Mouse (Mus musculus): ENCODE data around the gene Rgl1.
"Not testable (repeated sequence)": the region's sequence is repeated elsewhere in the genome, so short reads cannot be mapped to it uniquely, and the experiment has no call there.

The Rgl1 gene

GRCm38 (mm10) chr1:152650856-152651494 lies 115.2 kb downstream of the Rgl1 start:
- no peak for DNase-seq

- no peak for DNase-seq
Measured at GRCm38 (mm10) chr1:152648052-152648451, 118.1 kb downstream of the Rgl1 start.

DNA sequence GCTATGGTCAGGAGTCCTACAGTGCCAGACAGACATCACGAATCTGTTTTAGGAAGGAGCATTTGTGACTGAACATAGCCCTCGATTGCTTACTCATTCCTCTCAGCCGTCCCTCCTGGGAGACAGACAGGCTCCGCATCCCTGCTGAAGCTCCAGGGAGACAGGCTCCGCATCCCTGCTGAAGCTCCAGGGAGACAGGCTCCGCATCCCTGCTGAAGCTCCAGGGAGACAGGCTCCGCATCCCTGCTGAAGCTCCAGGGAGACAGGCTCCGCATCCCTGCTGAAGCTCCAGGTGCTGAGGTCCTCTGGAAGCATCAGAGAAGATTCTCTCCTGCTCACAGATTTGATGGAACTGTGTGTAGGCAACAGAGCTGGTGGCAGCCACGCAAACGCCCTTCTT lies 123.9 kb downstream of the Rgl1 start:
- not testable (repeated sequence) for DNase-seq

- DNase-seq = peak; percentile 59 to 76
Measured at GRCm38 (mm10) chr1:152640195-152640981, 125.8 kb downstream of the Rgl1 start.

GRCm38 (mm10) chr1:152639344-152639743 lies 126.8 kb downstream of the Rgl1 start:
- DNase-seq = no peak

- DNase-seq = no peak
Measured at GRCm38 (mm10) chr1:152634638-152635037, 131.5 kb downstream of the Rgl1 start.

DNA sequence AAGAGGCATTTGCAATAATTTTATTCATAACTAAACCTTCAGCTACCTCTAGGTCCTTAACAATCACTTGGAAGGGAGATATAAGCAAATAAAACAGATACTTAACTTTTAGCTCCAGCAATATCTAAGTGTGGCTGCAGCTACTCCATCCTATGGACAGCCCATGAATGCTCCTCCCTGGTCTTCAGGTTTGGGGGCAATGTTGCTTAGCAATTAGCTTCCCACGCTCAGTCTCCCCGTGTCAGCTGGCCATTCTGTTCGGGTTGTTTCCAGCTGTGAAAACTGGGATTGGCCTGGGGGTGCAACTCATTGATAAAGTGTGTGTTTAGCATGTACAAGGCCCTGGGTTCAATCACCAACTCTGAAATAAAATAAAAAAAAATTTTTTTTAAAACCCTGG lies 136.4 kb downstream of the Rgl1 start:
- no peak for DNase-seq

- DNase-seq = no peak
Measured at GRCm38 (mm10) chr1:152625651-152626050, 140.5 kb downstream of the Rgl1 start.

DNA sequence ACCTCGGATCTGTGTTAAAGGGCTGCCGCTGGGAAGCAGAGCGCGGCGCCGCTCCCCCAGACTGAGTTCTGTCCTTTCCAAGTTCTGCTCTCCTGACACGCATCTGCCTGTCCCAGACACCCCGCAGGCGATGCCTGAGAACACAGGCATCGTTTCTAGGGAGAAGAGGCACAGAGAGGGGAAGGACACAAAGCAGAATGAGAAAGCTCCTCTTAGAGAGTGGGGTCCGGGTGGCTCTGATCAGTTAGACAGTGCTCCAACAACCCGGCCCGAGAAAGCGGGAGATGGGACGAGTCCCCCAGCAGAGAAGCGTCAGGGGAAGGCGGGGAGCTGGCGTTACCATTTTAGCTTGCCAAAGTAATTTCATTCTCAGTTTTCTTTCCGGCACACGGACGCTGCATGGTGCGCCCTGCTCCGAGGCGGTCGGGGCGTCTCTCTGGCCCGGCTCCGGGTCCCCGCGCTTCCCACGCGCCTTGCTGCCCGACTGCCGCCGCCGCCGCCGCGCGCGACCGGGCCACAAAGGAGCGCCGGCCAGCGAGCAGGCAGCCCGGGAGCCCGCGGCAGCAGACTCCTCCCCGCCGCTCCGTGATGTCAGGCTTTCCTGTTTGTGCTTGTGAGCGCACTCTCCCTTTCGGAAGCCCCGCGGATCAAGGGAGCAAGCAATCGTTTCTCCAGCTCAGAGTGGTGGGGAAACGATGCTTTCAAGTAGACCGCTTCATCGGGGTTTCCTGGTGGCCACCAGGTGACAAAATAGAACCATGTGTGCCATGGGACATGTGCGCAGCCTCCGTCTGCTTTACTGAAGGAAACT lies 141.3 kb downstream of the Rgl1 start:
- DNase-seq = peak; percentile 84 to 88

DNA sequence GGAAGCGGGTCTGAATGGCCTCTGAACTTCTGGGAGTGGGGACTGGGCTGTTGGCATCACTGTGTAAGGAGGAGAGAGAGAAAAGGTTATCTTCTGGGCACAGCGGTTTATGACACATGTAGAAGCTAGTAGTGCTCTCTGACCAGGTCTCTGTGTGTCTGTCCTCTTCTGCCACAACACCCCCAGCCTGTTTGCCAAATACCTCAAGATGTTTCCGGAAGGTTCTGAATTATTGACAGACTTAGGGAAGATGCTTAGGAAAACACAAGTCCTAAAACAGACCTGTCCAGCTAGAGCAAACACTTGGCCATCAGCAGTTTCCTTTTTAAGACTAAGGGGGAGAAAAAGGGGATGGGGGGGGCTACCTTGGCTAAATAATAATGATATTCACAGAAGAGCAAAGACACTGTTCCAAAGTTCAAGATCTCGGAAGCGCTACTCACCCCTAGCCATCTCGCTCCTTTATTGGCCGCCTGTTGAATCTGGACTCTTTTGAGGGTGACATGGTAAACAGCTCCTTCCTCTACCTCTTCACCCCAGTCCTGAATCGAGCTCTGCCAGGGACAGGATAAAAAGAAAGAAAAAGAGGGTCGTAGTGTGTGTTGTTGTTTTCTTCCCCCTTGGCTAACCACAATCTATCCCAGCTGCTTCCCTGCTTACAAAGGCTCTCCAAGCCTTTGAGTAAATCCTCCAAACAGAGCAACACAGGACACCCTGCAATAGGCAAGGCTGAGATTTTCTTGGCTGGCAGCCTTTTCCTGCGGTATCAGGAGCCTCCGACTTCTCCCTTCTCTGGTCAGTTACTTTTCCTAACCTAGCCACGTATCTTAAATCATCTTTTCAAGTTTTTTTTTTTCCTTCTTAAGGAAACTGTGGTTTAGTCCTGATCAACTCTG lies 142.5 kb downstream of the Rgl1 start:
- DNase-seq = peak; percentile 43 to 45

GRCm38 (mm10) chr1:152622765-152623211 lies 143.4 kb downstream of the Rgl1 start:
- peak; percentile 34 to 41 for DNase-seq

DNA sequence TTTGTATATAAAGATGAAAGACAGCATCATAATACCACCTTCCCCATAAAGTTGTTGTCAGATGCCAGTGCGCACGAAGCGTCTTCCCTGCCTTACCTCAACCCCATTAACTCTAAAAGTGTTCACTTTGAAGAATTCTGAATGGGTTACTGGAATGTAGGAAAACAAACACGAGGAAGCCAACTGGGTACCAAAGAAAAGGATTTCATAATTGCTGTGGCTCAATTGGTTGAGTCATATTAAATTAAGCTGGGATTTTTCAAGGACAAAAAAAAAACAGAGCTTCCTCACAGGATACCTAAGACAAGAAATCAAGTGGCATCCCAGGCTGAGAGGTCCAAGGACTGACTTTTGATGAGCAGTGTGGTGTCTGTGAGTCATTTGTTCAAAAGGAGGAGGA lies 144.5 kb downstream of the Rgl1 start:
- no peak for DNase-seq

DNA sequence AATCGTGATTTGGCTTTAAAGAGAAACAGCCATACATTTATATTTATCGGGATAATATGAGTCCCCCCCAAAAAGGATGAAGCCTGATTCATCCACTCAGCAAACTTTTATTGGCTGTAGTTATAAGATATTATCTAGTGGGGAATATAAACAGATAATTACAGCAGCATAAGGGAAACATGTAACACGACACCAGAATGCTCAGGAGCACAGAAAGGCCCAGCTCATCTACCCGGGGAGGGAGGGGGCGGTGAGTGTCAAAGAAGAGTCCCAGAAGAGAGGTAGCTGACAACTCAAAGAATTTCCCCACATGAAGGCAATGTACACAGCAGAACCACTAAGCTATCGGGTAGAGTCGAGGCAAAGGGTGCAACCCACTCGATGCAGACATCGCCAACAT lies 146.8 kb downstream of the Rgl1 start:
- DNase-seq = no peak

- DNase-seq = no peak
Measured at GRCm38 (mm10) chr1:152618896-152619295, 147.3 kb downstream of the Rgl1 start.

DNA sequence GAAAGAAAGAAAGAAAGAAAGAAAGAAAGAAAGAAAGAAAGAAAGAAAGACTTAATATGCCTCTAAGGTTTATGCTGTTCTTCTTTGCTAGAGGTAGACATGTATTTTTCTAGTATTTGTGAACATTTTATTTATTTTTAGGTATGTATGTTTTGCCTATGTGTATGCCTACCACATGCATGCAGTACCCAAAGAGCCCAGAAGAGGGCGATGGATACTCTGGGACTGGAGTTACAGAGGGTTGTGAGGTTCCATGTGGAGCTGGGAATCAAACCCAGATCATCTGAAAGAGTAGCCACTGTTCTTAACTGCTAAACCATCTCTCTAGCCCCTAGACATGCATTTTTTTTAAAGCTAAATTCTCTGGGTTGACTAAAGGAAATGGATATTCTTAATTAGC lies 147.8 kb downstream of the Rgl1 start:
- no peak for DNase-seq

DNA sequence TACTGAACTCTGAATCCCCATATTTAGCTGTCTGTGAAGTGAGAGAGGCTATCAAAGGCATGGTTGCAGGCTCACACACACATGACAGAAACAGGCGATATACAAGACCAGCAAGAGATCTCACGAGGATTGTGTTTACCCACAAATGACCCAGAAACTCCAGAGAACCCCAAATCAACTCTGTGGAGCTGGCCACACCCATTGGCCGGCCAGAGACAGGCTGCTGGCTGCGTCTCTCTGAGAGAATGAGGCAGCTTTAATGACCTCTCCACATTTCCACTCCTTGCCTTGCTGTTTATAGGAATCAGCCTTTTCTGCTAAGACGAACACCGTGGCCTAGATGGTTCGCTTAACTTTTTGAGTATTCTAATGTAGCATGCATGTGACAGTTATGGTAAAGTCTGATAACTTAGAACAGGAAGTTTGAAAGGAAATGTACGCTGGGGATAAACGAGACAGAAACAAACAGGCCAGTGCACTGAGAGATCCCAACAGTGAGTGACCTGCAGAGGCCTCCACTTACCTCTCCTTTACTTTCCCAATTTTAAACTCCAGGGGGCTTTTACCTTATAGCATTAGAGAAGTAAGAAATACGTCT lies 148.3 kb downstream of the Rgl1 start:
- DNase-seq = no peak

DNA sequence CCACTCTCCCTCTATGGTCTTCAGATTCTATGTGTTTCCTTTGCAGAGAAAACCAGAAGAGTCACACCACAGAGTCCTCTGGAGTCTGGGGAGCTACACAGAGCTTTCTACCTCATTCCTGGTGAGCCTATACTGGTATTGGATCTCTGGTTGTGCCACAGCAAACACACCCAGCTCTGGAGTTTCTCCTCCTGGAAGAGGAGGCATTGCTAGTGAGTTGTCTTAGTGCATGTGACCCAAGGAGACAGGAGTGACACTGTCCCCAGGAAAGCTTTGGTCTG lies 149.4 kb downstream of the Rgl1 start:
- DNase-seq = no peak

DNA sequence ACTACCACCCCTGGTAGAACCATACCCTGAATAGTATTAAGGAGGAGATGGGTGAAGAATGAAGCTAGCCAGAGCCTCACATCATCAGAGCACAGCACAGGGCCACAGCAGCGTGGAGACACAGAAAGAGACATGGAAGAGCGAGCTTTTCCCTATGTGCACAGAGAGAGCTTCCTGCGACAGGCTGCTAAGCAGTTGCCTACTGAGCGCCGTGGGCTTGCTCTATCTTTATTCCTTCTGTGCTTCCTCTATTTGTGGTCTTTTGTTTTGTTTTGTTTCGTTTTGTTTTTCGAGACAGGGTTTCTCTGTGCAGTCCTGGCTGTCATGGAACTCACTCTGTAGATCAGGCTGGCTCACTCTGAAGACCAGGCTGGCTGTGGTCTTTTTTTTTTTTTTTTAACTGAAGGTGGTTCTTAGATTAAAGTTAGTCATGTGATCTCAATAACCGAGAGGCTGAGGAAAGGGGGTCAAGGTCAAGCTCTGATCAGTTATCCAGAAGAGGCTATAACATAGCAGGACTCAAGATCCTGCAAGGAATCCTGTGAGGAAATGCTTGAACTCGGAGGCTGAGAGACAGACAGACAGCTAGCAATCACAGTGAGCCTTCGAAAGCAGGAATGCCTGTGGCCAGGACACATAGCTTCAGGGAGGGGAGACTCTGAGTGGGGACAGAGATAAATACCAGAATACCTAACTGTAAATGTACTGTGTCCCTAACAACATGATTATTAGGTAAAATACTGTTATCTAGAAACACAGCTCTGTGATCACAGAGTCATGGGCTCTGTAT lies 150.0 kb downstream of the Rgl1 start:
- DNase-seq = no peak

DNA sequence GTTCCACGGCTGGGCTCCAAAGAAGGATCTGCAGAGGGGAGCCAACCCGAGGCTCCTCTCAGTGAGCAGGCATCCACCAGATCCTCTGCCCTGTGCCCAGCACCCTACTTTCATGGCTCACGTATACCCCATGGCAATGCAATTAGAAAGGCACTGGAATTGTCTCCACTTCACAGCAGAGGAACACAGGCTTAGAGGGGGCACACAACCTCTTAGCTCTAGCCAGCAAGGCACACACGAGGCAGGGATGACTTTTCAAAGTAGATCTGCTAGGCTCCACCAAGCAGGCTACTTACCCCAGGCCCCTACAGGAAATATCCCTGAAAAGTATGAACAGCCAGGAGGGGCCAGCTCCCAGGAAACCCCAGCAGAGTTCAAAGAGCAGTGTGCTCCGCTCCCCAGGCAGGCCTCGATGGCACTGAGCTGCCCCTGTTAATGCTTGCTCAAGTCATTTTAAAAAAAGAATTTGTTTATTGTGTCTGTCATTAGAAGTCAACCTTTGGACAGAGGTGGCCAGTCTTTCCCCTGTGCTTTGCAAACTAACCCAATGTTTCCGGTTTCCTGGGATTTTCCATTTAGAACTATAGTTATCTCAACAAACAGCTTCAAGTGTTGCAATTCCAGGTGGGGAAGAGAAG lies 151.3 kb downstream of the Rgl1 start:
- no peak for DNase-seq

GRCm38 (mm10) chr1:152613158-152613857 lies 152.8 kb downstream of the Rgl1 start:
- no peak for DNase-seq

All from lung, postnatal 4 days (tissue).